Mouse (Mus musculus): ENCODE measurements around the gene Eef1akmt4.

Gene Eef1akmt4

DNA sequence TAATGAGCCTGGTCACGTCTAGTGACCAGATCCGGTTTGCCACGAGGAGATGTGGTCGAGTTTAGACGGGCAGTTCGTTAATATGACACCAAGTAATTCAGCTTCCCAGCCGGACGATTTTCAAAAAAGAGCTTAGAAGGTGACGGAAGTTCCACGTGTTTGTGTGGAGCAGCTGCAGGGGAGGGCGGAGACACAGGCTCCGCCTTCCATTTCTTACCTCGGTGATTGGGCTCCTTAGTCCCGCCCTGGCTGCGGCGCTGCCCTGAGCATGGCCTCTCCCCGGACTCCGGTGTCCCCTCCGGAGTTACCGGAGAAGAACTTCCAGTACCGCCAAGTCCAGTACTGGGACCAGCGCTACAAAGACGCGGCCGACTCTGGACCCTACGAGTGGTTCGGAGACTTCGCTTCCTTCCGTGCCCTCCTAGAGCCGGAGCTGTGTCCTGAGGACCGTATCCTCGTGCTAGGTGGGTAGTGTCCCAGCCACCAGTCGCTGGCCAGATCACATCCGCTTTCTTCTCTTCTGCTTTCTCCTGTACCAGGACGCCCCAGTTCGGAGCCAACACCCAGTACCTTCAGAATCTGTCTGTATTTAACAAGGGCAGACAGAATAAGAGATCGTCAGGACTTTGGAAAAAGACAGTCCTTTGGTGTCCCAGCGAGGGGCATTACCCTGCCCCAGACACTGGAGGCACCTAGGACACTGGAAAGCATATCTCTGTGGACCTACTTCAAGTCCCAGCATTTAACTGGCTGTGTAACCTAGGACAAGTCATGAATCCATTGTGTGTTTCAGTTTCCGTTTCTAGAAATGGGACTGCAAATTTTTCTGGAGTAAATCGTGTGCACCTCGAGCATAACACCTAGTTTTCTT is at the start of gene Eef1akmt4, which contains the start of the genes Gm49333 and Alg3:
Gene Eef1akmt4, plus strand, starts transcription at position 237 of the 871 bp plus-strand sequence.
Gene Gm49333, plus strand, starts transcription at position 254 of the 871 bp plus-strand sequence.
Gene Alg3, minus strand, starts transcription at position 379 of the 871 bp plus-strand sequence.
- peak; percentile 97 for DNase-seq (ENCODE audit: low read depth, low spot score)

DNA sequence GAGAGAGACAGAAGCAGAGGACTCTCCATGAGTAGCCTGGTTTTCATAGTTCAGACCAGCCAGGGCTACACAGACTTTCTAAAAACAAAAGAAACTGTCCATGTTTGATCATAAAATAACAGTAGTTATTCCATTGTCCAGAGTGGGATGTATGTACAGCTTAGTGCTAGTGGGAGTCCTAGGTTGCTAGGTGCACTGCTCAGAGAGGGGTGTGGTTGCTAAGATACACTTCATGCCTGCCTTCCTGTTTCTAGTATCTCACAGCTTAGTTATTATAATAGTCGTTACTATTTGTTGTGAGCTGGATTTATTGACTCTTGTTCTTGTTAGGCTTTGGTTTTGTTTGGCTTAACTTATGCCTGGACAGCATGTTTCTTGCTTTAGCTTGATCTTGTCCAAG is 46.3 kb upstream of the Eef1akmt4 start:
- no peak for DNase-seq (ENCODE audit: low read depth, low spot score)

DNA sequence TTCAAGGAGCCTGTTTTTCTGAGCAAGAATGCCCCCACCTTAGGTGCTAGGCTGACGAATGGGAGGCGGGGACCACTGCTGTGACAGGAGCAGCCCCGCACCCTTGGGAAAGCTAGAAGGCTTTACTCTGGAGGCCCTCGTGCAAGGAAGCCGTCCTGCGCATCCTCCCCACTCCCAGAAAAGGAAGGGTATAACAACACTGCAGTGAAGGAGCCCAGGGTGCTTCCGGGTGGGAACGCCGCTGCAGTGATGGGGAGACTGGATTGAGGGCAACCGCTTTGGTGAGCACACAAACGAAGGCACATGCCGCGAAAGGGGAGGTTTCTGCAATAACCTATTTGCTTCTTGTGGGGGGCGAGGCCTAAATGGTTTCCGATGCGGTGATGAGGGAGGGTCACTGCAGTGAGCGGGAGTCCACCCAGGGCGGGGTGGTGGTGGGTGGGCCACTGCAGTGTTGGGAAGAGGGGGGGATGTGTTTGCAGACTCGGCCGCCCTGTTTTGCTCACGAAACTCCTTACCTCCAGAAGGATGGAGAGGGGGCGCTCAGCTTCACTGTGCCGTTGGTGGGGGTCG is 21.9 kb upstream of the Eef1akmt4 start, which contains the start of gene Vwa5b2:
Gene Vwa5b2, plus strand, starts transcription at position 106 of the 573 bp plus-strand sequence.
- peak; percentile 37 for DNase-seq (ENCODE audit: low read depth, low spot score)

DNA sequence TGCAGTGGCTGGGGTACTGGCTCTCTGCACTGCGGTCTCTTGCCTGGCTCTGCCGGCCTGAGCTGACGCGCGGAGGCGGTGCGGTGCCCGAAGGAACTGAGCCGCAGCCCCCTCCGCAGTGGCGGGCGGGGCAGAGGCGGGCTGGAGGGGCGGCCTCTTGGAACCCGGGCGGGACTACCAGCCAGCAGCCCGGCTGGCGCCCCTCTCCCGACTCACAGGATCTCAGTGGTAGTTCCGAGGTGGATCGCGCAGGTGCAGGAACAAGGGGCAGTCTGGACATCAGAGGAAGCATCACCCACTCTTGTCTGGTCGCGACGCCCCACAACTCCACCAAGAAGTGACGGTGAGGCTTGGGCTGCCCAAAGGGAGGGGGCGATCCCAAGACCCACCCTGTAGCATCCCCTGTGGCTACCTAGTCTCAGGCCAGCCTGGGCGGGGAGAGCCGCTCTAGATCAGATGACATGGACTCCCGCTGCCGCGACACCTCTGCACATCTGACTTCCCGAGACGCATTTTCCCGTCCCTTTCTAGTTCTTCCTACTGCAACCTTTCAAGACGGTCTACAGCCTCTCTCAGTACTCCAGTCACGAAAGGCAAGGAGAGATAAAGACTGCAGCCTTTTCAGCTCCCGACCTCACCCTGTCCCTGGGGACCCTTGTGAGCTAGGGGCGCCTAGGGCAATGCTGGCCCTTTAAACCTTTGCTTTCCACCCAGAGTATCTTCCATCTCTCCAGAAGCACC is 21.3 kb upstream of the Eef1akmt4 start:
- peak; percentile 57 for DNase-seq (ENCODE audit: low read depth, low spot score)

DNA sequence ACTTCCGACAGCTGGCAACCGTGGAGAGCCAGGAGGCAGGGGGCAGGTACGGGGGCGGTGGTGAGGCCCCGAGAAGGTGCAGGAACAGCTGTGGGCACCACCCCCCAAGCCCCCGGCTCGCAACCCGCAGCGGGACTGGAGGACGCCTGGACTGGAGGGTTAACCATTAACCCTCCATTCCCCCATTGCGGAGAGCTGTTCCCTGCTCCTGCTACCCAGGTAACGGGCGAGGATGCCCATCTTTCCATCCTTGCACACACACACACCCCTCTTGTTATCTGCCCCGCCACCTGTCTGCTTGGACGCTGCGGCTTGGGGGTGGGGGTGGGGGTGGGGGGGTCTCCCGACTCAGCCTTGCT is 20.7 kb upstream of the Eef1akmt4 start:
- no peak for DNase-seq (ENCODE audit: low read depth, low spot score)

DNA sequence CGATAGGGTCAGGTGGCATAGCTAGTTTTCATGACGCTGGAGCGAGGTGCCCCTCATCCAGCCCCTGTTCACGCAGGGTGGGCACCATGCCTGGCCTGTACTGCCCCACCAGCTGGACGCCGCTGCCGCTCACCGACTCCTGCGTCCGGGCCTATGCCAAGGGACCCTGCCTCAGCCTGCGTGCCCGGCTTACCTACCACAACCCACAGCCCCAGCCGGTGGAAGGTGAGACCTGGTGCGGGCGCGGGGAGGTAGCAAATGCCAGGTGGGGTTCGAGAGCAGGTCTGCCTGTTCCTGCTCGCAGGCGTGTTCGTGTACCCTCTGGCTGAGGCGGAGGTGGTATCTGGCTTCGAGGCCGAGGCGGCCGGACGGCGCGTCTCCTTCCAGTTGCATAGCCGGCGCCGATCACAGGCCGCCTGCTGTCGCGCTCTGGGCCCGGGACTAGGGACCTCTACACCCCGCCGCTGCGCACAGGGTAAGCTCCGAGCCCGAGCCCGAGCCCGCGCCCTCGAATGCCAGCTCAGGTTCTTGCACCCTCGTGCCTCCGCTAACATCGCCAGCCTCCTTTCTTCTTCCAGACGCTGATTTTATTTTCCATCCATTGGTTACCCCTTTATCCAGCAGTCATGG is 20.2 kb upstream of the Eef1akmt4 start:
- no peak for DNase-seq (ENCODE audit: low read depth, low spot score)

DNA sequence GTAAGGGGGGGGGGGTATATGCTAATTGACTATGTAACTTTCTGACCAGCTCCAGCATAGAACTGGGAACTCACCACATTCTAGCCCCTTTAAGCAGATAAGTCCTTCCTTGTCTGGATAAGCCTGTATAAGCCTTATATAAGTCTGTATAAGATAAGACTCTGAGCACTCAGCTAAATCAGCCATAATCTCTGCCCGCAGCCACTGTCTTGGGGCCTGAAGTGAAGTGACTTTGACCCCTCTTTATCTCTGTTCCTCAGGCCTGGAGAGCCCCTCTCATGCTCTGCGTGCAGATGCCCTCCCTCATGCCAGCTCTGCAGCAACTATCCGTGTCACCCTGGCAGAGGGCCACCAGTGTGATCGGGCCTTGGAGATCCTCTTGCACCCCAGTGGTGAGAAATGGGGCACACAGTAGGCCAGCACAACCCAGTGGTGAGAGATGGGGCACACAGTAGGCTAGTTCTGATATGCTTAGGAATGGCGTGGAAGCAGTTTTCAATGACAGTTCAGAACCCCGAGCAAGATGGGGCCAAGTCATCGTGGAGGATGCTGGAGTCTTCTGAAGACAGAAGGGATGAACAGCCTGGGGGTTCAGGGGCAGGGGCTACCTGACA is 16.2 kb upstream of the Eef1akmt4 start:
- no peak for DNase-seq (ENCODE audit: low read depth, low spot score)

DNA sequence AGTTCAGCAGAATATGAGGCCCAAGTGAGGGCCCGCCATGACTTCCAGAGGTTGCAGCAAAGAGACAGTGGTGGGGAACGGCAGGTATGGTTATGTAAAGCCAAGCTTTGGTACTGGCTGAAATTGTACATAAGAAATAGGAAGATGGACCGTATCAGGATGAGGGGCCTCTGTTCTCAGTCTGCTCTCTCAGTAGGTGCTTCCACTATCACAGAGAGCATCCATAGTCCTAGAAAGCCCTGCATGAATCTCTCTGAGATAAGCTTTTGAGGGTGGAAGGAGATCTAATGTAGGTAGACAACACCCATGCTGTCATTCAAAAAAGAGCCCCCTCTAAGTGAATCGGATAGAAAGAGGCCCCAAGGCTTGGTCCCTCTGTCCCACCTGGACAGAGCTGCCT is 15.7 kb upstream of the Eef1akmt4 start:
- DNase-seq (ENCODE audit: low read depth, low spot score), result no peak

DNA sequence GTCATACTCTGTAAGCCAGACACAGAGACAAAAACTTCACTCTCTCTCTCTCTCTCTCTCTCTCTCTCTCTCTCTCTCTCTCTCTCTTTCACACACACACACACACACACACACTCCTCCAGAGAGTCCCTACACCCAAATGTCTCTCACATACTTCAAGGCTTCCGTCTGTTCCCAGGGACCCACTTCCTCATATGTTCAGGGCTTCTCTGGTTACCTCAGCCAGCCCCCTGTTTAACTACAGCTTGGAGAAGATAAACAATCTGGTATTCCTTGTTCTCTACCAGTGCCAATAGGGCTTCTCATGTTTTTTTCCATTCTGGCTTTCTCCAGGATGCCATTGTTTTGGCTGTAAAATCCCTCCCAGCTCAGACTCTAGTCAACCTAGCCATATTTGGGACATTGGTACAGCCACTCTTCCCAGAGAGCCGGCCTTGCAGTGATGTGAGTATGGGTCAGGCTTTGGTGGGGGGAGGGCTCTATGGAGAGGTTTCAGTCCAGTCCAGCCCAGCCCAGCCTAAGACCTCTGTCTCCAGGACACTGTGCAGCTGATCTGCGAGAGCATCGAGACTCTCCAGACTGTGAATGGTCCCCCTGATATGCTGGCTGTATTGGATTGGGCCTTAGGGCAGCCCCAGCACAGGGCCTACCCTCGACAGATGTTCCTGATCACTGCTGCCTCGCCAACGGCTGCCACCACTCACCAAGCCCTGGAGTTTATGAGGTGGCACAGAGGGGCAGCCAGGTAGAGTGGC is 14.5 kb upstream of the Eef1akmt4 start:
- DNase-seq (ENCODE audit: low read depth, low spot score), result no peak

DNA sequence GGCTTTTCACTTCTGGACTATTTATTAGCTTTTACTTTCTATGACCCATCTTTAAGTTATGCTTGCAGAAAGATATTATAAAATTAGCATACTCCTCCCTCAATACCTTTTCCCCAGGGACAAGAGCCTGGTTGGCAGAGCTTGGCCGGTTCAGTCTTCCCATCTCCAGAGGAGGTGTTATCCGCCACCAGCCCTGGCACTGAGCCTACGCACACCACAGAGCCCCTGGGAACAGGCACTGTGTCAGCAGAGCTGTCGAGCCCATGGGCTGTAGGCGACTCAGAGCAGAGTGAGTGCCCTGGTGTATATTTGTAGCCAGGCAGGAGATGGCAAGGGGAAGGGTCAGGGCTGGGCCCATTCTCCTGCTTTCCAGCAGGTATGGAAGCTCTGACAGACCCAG is 10.9 kb upstream of the Eef1akmt4 start:
- DNase-seq (ENCODE audit: low read depth, low spot score), result no peak

DNA sequence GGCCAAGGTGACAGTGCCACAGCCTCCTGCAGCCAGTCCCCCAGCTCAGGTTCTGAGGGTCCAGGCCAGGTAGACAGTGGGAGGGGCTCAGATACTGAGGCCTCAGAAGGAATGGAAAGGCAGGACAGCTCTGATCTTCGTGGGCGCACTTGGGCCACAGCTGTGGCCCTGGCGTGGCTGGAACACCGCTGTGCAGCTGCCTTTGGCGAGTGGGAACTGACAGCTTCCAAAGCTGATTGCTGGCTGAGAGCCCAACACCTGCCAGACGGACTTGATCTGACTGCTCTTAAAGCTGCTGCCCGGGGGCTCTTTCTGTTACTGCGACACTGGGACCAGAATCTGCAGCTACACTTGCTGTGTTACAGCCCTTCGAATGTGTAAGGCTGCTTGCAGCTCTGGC is 6.7 kb upstream of the Eef1akmt4 start:
- no peak for DNase-seq (ENCODE audit: low read depth, low spot score)

DNA sequence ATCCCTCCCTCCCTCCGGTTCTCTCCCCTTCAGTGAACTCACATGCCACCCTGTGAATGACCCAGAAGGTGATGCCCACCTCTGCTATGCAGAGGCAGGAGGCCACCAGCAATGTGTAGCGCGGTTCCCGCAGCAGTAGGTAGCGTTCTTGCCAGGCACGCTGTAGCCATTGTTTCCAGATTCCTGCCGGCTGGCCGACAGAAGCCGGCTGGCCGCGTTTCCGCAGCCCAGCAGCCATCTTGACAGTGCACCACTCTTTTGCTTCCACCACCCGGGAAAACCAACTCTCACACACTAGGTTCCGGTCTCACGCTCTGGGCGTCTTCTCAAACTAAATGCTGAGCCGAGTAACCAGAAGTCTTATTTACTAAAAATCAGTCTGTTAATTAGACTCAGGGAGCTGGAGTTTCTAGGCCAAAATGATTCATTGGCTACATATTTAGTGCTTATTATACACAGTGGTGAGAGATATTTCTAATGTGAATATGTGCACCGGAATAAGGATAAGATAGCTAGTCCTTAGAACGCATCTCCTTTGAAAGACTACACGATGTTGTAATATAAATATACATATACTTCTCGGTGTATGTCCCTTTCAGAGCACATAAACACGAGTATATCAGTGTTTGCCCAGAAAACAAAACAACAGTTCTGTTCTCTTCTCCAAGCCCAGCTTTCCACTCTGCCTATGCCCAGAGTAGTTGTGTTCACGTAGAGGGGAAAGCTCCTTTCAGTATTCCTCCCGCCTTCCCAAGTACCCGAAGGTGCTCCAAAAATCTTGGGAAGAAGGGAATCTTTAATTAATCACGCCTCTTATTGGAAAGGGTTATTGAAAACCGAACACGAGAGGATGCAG is 664 bp upstream of the Eef1akmt4 start:
- peak; percentile 93 for DNase-seq (ENCODE audit: low read depth, low spot score)

DNA sequence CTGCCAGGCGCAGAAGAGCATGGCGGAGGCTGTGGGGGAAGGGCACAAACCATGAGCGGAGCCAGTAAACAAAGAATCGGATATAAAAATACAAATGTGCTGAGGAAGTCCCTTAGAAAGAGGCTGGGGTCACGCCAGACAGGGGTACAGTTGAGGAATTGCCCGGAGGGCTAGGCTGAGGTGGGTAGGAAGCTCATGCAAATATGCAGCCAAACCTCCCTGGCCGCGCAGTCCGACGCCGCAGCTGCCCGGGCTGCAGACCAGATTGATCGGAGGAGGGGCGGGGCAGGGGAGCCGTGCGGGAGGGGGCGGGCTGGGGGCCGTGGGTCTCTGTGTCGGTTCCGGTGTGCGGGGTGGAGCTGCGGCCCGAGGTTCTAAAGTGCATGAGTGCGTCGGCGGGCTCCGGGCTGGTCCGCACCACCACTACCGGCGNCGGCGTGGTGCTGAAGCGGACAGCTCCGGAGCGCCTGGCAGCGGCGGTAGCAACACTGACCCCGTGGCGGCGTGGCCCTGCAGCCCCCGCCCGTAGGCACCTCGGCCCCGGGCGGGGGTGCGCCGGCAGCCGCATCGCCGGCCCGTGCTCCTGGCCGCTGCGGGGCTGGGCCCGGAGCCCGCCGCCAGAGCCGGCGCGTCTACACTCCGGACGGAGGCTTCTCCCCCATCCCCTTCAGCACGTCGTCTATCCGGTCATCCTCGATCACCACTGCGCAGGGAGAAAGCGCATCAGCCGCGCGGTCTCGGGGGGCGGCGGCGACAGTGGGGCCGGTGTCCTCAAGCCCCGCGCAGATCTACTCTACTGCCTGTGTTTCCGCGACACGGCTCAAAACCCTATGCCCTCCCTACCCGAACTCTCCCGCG is 8.4 kb downstream of the Eef1akmt4 start:
- DNase-seq (ENCODE audit: low read depth, low spot score), result peak; percentile 53

DNA sequence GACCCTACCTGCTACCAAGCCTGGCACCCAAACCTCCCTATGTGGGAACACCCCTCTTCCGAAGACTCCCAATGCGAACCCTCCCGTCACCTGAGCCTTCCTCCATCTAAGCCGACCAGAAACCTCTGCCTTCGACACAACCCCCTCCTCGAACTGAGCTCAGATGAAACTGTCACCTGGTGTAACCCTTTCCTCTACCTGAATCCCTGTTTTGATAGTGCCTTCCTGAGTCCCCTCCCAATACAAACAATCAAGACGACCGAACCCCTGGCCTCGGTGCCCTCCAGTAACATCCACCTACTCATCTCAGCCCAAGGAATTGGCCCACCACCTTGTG is 9.0 kb downstream of the Eef1akmt4 start:
- peak; percentile 35 for DNase-seq (ENCODE audit: low read depth, low spot score)

DNA sequence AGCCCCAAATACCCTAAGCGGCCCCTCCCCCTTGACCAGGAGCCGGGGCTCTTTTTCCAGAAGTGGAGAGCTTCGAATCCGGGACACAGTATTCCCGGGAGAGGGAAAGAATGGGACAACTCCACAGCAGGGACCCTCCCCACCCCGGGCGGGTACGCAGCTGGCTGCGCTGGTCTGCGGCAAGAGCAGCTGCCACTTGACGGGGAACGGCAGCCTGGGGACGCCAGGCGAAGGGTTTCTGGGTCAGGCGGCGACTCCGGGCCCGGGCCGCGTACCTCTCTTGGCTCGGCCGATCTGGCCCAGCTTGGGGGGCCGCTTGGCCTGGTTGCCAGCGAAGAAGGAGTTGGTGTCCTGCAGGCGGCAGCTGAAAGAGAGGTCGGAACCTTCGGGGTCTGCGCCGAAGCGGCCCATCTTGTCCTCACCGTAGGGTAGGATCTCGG is 9.4 kb downstream of the Eef1akmt4 start:
- DNase-seq (ENCODE audit: low read depth, low spot score), result peak; percentile 47

DNA sequence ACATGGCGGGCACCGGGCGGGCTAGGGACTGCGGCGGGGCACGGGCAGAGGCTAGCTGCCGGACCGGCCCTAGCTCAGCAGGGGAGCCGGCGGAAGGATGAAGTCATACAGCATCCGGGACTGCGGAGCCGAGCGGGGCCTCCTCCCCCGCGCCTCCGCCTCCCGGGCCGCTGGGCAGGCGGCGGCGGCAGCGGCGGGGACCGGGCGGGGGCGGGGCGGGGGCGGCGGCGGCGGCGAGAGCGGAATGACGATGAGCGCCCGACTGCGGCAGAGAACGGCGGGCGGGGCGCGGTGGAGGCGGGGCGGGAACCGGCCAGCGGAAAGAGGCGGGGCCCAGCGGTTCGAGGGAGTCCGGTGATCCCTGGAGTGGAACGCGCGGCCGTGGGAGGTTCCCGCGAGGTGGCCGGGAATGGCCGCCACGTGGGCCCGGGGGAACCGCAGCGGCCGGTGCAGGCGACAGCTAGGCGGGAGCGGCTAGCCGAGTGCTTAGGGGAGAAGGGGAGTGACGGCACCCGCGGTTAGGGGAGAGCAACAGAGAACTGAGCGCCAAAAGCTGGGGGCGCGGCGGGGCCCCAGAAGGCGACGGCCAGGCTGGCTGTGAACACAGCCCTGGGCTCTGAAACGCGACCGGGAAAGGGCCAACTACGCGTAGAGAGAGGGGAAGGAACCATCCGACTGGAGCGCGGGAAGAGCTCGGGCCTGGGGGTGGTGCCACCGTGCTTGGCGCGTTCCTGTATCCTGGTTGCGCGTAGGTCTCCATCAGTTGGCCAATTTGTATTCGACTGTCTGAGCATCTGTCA is 10.0 kb downstream of the Eef1akmt4 start, which contains the start of gene Camk2n2:
Gene Camk2n2, minus strand, starts transcription at position 97 of the 800 bp plus-strand sequence.
- peak; percentile 60 for DNase-seq (ENCODE audit: low read depth, low spot score)

DNA sequence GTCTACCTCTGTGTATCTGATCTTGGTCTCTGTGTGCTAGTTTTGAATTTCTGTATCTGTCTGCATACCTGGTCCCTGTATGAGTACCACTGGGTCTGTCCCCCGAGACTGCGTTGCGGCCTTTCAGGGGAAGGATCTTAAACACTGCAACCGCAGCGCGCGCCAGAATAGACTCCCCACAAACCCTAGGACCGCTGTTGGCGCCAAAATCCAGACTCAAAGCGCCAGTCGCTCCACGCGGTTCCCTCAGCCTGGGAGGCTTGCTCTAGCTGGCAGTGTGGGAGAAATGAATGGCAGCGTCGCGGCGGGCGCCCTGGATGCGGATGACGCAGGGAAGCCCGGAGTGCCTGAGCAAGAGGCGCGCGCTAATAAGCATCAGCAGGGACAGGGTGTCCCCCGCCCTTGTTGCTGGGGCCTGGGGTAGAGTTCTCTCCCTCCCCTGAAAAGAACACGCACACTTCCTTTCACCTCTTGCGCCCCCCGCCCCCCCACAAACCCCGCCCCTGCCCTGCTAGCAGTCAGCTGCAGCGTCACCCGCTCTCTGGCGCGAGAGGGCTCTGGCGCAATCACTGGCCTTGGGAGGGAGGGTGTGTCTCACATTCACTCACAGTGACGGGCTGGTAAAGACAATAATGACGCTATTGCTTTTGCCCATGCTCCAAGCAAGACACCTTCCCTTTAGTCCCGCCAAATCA is 10.7 kb downstream of the Eef1akmt4 start:
- peak; percentile 90 for DNase-seq (ENCODE audit: low read depth, low spot score)

Measured in R1 (cell line).